25 mouse cellular contexts compared by ENCODE assay signal in the genomic region with DNA sequence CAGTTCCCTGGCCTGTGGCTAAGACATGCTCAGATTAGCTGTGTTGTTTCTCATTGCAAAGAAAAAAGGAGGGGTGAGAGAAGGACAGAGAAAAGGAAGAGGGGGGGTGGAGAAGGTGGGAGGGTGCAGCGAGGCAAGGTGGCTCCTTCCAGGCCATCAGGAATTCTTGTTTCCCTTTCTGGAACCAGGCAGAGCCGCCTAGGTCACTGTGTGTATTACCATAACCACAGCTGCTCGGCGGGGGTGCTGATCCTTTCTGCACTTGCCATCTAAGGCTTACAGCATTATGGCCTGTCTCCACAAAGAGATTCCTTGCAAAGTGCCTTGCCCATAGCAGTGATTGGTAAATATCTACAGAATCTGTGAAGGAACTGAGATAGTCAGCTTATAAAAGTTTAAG.
A peak's percentile ranks its signal among the peaks of the same experiment; 100 is the strongest.
DNase-seq lines count a peak whose midpoint lies in the region; ATAC-seq lines count a peak whose summit lies in the region.
"Had no signal": no experiment of that assay in that cellular context is flagged by ENCODE, and none has a peak within 500 bp of the region (broad histone marks: within the 10 kb centered on the region; RNA-seq: fewer than 3 reads in every experiment).

No protein-coding gene starts in this region.

- H3K27me3 ChIP-seq in hindbrain, embryonic 13.5 days, result no peaks in the 10 kb centered on the region
- no peaks in the 10 kb centered on the region for H3K27me3 ChIP-seq in hindbrain, embryonic 14.5 days (ENCODE audit: control insufficient read depth, insufficient read depth, low read length)
- H3K27me3 ChIP-seq: embryonic facial prominence, embryonic 12.5 days; heart, embryonic 15.5 days; liver, embryonic 12.5 days; megakaryocyte, embryonic 14.5 days; neural tube, embryonic 15.5 days had no signal

- H3K4me2 ChIP-seq in hindbrain, embryonic 13.5 days, result no peak overlapping the region
- no peak overlapping the region for H3K4me2 ChIP-seq in hindbrain, embryonic 14.5 days (replicated peaks)
- H3K4me2 ChIP-seq: embryonic facial prominence, embryonic 12.5 days; heart, embryonic 15.5 days; liver, embryonic 12.5 days; neural tube, embryonic 15.5 days had no signal

- no peaks in the 10 kb centered on the region for H3K36me3 ChIP-seq in hindbrain, embryonic 13.5 days
- H3K36me3 ChIP-seq in hindbrain, embryonic 14.5 days (replicated peaks; ENCODE audit: control insufficient read depth, insufficient read depth), result no peaks in the 10 kb centered on the region
- H3K36me3 ChIP-seq: embryonic facial prominence, embryonic 12.5 days; G1E; heart, embryonic 15.5 days; liver, embryonic 12.5 days; neural tube, embryonic 15.5 days had no signal

- H3K9ac ChIP-seq in hindbrain, embryonic 13.5 days, result peak overlapping the region; percentile 35; the same call in 1 of the 2 replicates
- no peak overlapping the region for H3K9ac ChIP-seq in hindbrain, embryonic 14.5 days
- H3K9ac ChIP-seq: embryonic facial prominence, embryonic 12.5 days; heart, embryonic 15.5 days; liver, embryonic 12.5 days; neural tube, embryonic 15.5 days had no signal

- H3K9me3 ChIP-seq in hindbrain, embryonic 13.5 days, result no peaks in the 10 kb centered on the region
- H3K9me3 ChIP-seq in hindbrain, embryonic 14.5 days (ENCODE audit: control insufficient read depth, low read length), result no peaks in the 10 kb centered on the region
- H3K9me3 ChIP-seq: embryonic facial prominence, embryonic 12.5 days; heart, embryonic 15.5 days; liver, embryonic 12.5 days; neural tube, embryonic 15.5 days had no signal

- no peak overlapping the region for H3K4me3 ChIP-seq in hindbrain, embryonic 13.5 days
- no peak overlapping the region for H3K4me3 ChIP-seq in hindbrain, embryonic 14.5 days (replicated peaks; ENCODE audit: low read length)
- H3K4me3 ChIP-seq: embryonic facial prominence, embryonic 12.5 days; heart, adult 2 months; heart, embryonic 15.5 days; left cerebral cortex, adult 2 months; liver, embryonic 12.5 days; megakaryocyte, embryonic 14.5 days; neural tube, embryonic 15.5 days had no signal

- no peak for DNase-seq in hindbrain, embryonic 14.5 days (ENCODE audit: low spot score)
- peak; percentile 40 for DNase-seq in retina, embryonic 14.5 days (ENCODE audit: low spot score)
- DNase-seq in retina, postnatal 1 day, result no peak
- DNase-seq in ZHBTc4 (ENCODE audit: low read depth, low spot score), result peak; percentile 86
- DNase-seq in right cerebral cortex, postnatal 36 days (ENCODE audit: low spot score in 2 of 2), result no peak
- DNase-seq in left cerebral cortex, postnatal 10 days (ENCODE audit: extremely low spot score in 1 of 2, low spot score in 2 of 2), result no peak
- DNase-seq: cerebellum, adult 18-20 months; cerebellum, postnatal 25 days; gastrocnemius, postnatal 25 days; heart, adult 2 months; heart, postnatal 4 days; kidney, adult 18-20 months; layer of hippocampus, adult 9-11 months; lung, adult 2 months; right cerebral cortex, postnatal 4 days; thymus, postnatal 14 days had no signal

- ATAC-seq in hindbrain, embryonic 13.5 days (ENCODE audit: low FRiP score), result no peak
- no peak for ATAC-seq in hindbrain, embryonic 14.5 days (ENCODE audit: low FRiP score)
- ATAC-seq: liver, embryonic 12.5 days had no signal

- peak overlapping the region; percentile 1; the same call in 1 of the 2 replicates for H3K27ac ChIP-seq in hindbrain, embryonic 13.5 days
- no peak overlapping the region for H3K27ac ChIP-seq in hindbrain, embryonic 14.5 days
- H3K27ac ChIP-seq: embryonic facial prominence, embryonic 12.5 days; heart, adult 2 months; heart, embryonic 15.5 days; left cerebral cortex, adult 2 months; liver, embryonic 12.5 days; neural tube, embryonic 15.5 days; stomach, postnatal 0 days had no signal

- intact Hi-C loops in left cerebral cortex, postnatal 10 days (cut with DNase I), result no loop called here

- WGBS in hindbrain, embryonic 13.5 days, result 39% methylated on average over 4 of the region's 4 CpGs
- WGBS in hindbrain, embryonic 14.5 days, result 27% methylated on average over 4 of the region's 4 CpGs

- H3K4me1 ChIP-seq in hindbrain, embryonic 13.5 days (replicated peaks), result peaks cover 20% of the 10 kb centered on the region
- peaks cover 14% of the 10 kb centered on the region; the same call in 1 of the 2 replicates for H3K4me1 ChIP-seq in hindbrain, embryonic 14.5 days (replicated peaks; ENCODE audit: control insufficient read depth, insufficient read depth, low read length)
- H3K4me1 ChIP-seq: liver, embryonic 12.5 days; megakaryocyte, embryonic 14.5 days had no signal

Comparison
In these comparisons a context has a peak if more than half of its experiments do, and no peak if none do; other contexts are left out.
1. DNase-seq: peak in retina, embryonic 14.5 days (single experiment) and ZHBTc4 (single experiment); none in hindbrain, embryonic 14.5 days (single experiment), retina, postnatal 1 day (single experiment), right cerebral cortex, postnatal 36 days (0 of 2) and left cerebral cortex, postnatal 10 days (0 of 2).